Mouse (Mus musculus): ENCODE measurements around the gene Stk33.

DNA sequence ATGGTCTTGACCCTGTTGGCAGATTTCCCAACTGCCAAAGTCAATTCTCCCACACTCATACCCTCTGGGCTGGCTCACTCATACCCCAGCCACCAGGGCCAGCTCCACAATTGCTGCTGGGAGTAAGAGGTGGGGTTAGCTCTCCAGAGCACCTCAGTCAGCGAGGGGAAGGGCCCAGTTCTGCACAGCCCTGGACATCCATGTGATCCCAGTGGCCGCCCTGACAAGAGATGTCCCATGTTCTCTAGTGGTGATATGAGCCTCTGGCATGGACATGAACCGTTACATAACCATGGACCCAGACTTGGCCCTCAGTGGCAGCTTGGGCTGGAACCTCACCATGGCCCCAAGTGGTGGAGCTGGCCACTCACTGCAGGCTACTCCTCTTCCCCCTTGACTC, 143.1 kb downstream of the Stk33 start:
- TF ChIP-seq CTCF (IDR thresholded peaks at IDR 0.05; ENCODE audit: insufficient read depth, low read depth, low read length) (no peak), POLR2A (IDR thresholded peaks at IDR 0.05; ENCODE audit: insufficient read depth, low read depth, low read length) (no peak)
